In the genomic region with DNA sequence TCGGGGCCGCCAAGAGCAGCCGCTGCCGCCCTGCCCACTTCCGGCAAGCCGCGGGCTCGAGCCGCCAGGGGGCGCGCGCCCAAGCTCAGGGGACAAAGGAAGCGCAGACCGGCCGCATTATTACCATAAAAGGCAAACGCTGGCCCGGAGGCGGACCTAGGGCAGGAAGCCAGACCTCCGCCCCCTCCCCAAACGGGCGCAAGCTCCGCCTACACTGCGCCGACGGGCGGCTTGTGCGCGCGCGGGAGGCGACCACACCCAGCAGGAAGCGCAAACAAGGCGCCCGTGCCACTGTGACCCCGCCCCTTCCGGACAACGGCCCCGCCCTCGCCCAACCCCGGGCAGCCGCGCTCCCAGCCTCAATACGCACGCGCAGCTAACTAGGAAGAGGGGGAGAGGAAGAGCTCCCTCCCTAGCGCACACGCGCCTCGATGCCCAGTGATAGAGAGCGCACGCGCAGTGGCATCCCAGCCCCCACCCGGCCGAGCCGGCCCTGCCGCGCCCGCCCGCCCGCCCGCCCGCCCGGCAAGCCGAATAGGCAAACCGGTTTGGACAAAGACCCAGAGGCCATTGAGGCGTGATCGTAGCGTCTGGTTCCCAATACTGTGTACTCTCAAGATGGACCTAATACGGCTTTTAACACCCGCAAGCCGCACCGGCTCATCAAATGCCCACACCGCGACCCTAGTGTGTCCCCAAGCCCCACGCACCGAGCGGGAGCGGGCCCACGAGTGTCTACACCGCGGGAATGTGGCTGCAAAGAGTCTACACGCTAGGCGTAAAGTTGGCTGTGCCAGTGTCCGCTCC, we compare ENCODE assay signal across 1 mouse cellular context.
TF ChIP-seq lines count a peak whose summit lies in the region.

No protein-coding gene starts in this region.

TF ChIP-seq in CH12.LX, 34 proteins besides CTCF, POLR2A, EP300 and RAD21:
- TF ChIP-seq SMC3 (IDR thresholded peaks at IDR 0.05; ENCODE audit: low read depth, low read length) (peak; percentile 44), MAZ (IDR thresholded peaks at IDR 0.05; ENCODE audit: low read depth, low read length) (peak; percentile 50; the same call in 1 of the 2 replicates), GABPA (IDR thresholded peaks at IDR 0.05; ENCODE audit: insufficient replicate concordance, low read depth, low read length) (no peak), TBP (conservative IDR thresholded peaks at IDR 0.05; ENCODE audit: low read depth, low read length) (no peak), ELF1 (IDR thresholded peaks at IDR 0.05; ENCODE audit: low read depth, low read length) (peak; percentile 91), ZKSCAN1 (IDR thresholded peaks at IDR 0.05; ENCODE audit: borderline replicate concordance, low read depth, low read length) (no peak), TCF12 (IDR thresholded peaks at IDR 0.05; ENCODE audit: low read depth, low read length) (peak; percentile 34; the same call in 1 of the 2 replicates), CHD2 (IDR thresholded peaks at IDR 0.05; ENCODE audit: low read length) (peak; percentile 32; the same call in 1 of the 2 replicates), SIN3A (IDR thresholded peaks at IDR 0.05; ENCODE audit: low read length) (peak; percentile 64; the same call in 1 of the 2 replicates), ZMIZ1 (IDR thresholded peaks at IDR 0.05; ENCODE audit: low read depth, low read length) (no peak), POLR2AphosphoS2 (IDR thresholded peaks at IDR 0.05; ENCODE audit: low read depth, low read length) (no peak), NRF1 (IDR thresholded peaks at IDR 0.05; ENCODE audit: low read depth, low read length) (peak; percentile 89), MYC (IDR thresholded peaks at IDR 0.05; ENCODE audit: low read depth, low read length) (0 out of 2 replicates have a peak, but pooled peaks have one; percentile 17), NELFE (IDR thresholded peaks at IDR 0.05; ENCODE audit: low read depth, low read length) (no peak), RCOR1 (conservative IDR thresholded peaks at IDR 0.05; ENCODE audit: low read depth, low read length) (no peak), KAT2A (IDR thresholded peaks at IDR 0.05; ENCODE audit: insufficient replicate concordance, low read length) (0 out of 2 replicates have a peak, but pooled peaks have one; percentile 37), BHLHE40 (IDR thresholded peaks at IDR 0.05; ENCODE audit: low read depth, low read length) (peak; percentile 84), HCFC1 (IDR thresholded peaks at IDR 0.05; ENCODE audit: low read depth, low read length) (peak; percentile 62), MEF2A (IDR thresholded peaks at IDR 0.05; ENCODE audit: borderline replicate concordance, low read depth, low read length) (no peak), MXI1 (IDR thresholded peaks at IDR 0.05; ENCODE audit: low read depth, low read length) (no peak; the same call in 1 of the 2 replicates), IRF4 (IDR thresholded peaks at IDR 0.05; ENCODE audit: low read depth, low read length) (no peak), UBTF (IDR thresholded peaks at IDR 0.05; ENCODE audit: low read depth, low read length) (no peak), E2F4 (IDR thresholded peaks at IDR 0.05; ENCODE audit: insufficient replicate concordance, low read depth, low read length) (no peak)
